Mouse (Mus musculus) liver, adult 2 months (tissue): ENCODE data around the gene Ybx1. TPM values are rescaled to one million over a fixed set of nuclear protein-coding genes. Genes with fewer than 3 reads are reported as not detected.

Experiments
- DNase-seq: peaks from one replicate; pipeline ENCODE4 v3.0.0-alpha.2; 2011; ENCODE audit warnings: low read depth, low spot score; ENCODE audit errors: extremely low read depth
- H3K27ac ChIP-seq: fragments of 200-500 bp; replicated peaks from 2 replicates; pipeline ENCODE4 v1.5.1; 2012; ENCODE audit warnings: low read depth, mild to moderate bottlenecking, control low read depth, inconsistent platforms, low read length; ENCODE audit not compliant: insufficient read depth
- H3K27me3 ChIP-seq: fragments of 200-500 bp; 2 replicates; pipeline ENCODE4 v1.6.1; 2012; ENCODE audit warnings: mild to moderate bottlenecking, moderate library complexity, low read length, inconsistent platforms; ENCODE audit not compliant: control insufficient read depth, insufficient read depth
- H3K36me3 ChIP-seq: fragments of 200-500 bp; 2 replicates; pipeline ENCODE4 v1.6.1; 2012; ENCODE audit warnings: low read length, inconsistent platforms; ENCODE audit not compliant: control insufficient read depth, insufficient read depth
- H3K4me1 ChIP-seq: fragments of 200-500 bp; 2 replicates; pipeline ENCODE4 v1.6.1; 2011; ENCODE audit warnings: low read length; ENCODE audit not compliant: control insufficient read depth, insufficient read depth
- H3K4me3 ChIP-seq: fragments of 200-500 bp; 2 replicates; pipeline ENCODE4 v1.5.1; 2011; ENCODE audit warnings: low read depth, mild to moderate bottlenecking, control low read depth, low read length, moderate library complexity; ENCODE audit not compliant: insufficient read depth
- H3K79me2 ChIP-seq: fragments of 200-500 bp; 2 replicates; pipeline ENCODE4 v1.6.1; 2012; ENCODE audit warnings: inconsistent platforms, mild to moderate bottlenecking, low read length, moderate library complexity; ENCODE audit not compliant: control insufficient read depth, insufficient read depth
- H3K9ac ChIP-seq: fragments of 200-500 bp; 2 replicates; pipeline ENCODE4 v1.6.1; 2012; ENCODE audit warnings: low read depth, mild to moderate bottlenecking, control low read depth, inconsistent platforms, low read length
- CTCF ChIP-seq: fragments of 200-500 bp; IDR thresholded peaks from 2 replicates; pipeline ENCODE4 v1.5.1; 2011; ENCODE audit warnings: low read depth, low read length, control low read depth
- POLR2A ChIP-seq: fragments of 200-500 bp; IDR thresholded peaks from 2 replicates; pipeline ENCODE4 v1.6.1; 2011; ENCODE audit warnings: low read length, control low read depth; ENCODE audit not compliant: insufficient read depth; ENCODE audit errors: extremely low read depth
- WGBS: fragments of 180-500 bp; shearing (Covaris S2); methylation state at CpG from one replicate; pipeline ENCODE4 v1.1.7; 2018; 5-methylcytosine and 5-hydroxymethylcytosine counted together
- polyA plus RNA-seq: library from polyadenylated mRNA; depleted of rRNA; stranded (reverse); fragments of >200 nt; gene quantifications from 2 replicates; pipeline ENCODE4 v1.2.3, GENCODE M21; 2012
- total RNA-seq: library from RNA; depleted of rRNA; stranded (reverse); fragments of >200 nt; gene quantifications from 2 replicates; pipeline ENCODE4 v1.2.3, GENCODE M21; 2014

Ybx1 gene
- total and polyA plus RNA-seq, 2 experiments = 64.3 to 189 TPM

GRCm38 (mm10) chr4:119245961-119246360 lies 48.4 kb downstream of the Ybx1 start:
- Histone ChIP-seq H3K27me3 (no peaks in the 10 kb centered on the region), H3K36me3 (peaks cover 11% of the 10 kb centered on the region; the same call in 1 of the 2 replicates), H3K4me3 (no peak overlapping the region), H3K79me2 (no peaks in the 10 kb centered on the region), H3K9ac (no peak overlapping the region), H3K4me1 (peaks cover 6% of the 10 kb centered on the region; the same call in 1 of the 2 replicates), H3K27ac (no peak overlapping the region)
- no peak for TF ChIP-seq POLR2A
- no peak for TF ChIP-seq CTCF
- DNase-seq = no peak
- WGBS = 95% methylated on average over 9 of the region's 9 CpGs

- Histone ChIP-seq H3K36me3 (peaks cover 11% of the 10 kb centered on the region; the same call in 1 of the 2 replicates), H3K27ac (no peak overlapping the region), H3K27me3 (no peaks in the 10 kb centered on the region), H3K4me3 (no peak overlapping the region), H3K9ac (no peak overlapping the region), H3K79me2 (no peaks in the 10 kb centered on the region), H3K4me1 (peaks cover 6% of the 10 kb centered on the region; the same call in 1 of the 2 replicates)
- DNase-seq = no peak
- TF ChIP-seq POLR2A (no peak), CTCF (no peak)
- WGBS = 73% methylated on average over 7 of the region's 7 CpGs
Measured at GRCm38 (mm10) chr4:119245556-119245955, 48.8 kb downstream of the Ybx1 start.

- Histone ChIP-seq H3K27ac (no peak overlapping the region), H3K4me3 (no peak overlapping the region), H3K9ac (no peak overlapping the region), H3K27me3 (no peaks in the 10 kb centered on the region), H3K36me3 (peaks cover 11% of the 10 kb centered on the region; the same call in 1 of the 2 replicates), H3K4me1 (peaks cover 6% of the 10 kb centered on the region; the same call in 1 of the 2 replicates), H3K79me2 (no peaks in the 10 kb centered on the region)
- no peak for TF ChIP-seq CTCF
- no peak for TF ChIP-seq POLR2A
- DNase-seq = no peak
- WGBS = 90% methylated on average over 22 of the region's 22 CpGs
Measured at GRCm38 (mm10) chr4:119244468-119245240, 49.8 kb downstream of the Ybx1 start.

GRCm38 (mm10) chr4:119242571-119242970 lies 51.8 kb downstream of the Ybx1 start:
- H3K36me3 ChIP-seq = peaks cover 7% of the 10 kb centered on the region; the same call in 1 of the 2 replicates
- 40% methylated on average over 12 of the region's 12 CpGs for WGBS

GRCm38 (mm10) chr4:119241664-119242063 lies 52.7 kb downstream of the Ybx1 start:
- Histone ChIP-seq H3K79me2 (no peaks in the 10 kb centered on the region), H3K27ac (no peak overlapping the region), H3K4me3 (no peak overlapping the region), H3K36me3 (peaks cover 7% of the 10 kb centered on the region; the same call in 1 of the 2 replicates), H3K27me3 (no peaks in the 10 kb centered on the region), H3K4me1 (peaks cover 6% of the 10 kb centered on the region; the same call in 1 of the 2 replicates), H3K9ac (no peak overlapping the region)
- 91% methylated on average over 14 of the region's 14 CpGs for WGBS
- TF ChIP-seq CTCF (peak; percentile 78), POLR2A (no peak)
- no peak for DNase-seq

More at GRCm38 (mm10) chr4:119242571-119242970, 51.8 kb downstream of the Ybx1 start:
- no peaks in the 10 kb centered on the region for H3K79me2 ChIP-seq
- peak; percentile 75 for DNase-seq
- no peak overlapping the region for H3K4me3 ChIP-seq
- H3K27me3 ChIP-seq = no peaks in the 10 kb centered on the region
- TF ChIP-seq POLR2A (no peak), CTCF (no peak)
- H3K4me1 ChIP-seq = peaks cover 6% of the 10 kb centered on the region; the same call in 1 of the 2 replicates
- H3K27ac ChIP-seq = peak overlapping the region; percentile 60
- H3K9ac ChIP-seq = no peak overlapping the region

- Histone ChIP-seq H3K79me2 (no peaks in the 10 kb centered on the region), H3K4me3 (peak overlapping the region; percentile 27; the same call in 1 of the 2 replicates), H3K4me1 (peaks cover 6% of the 10 kb centered on the region; the same call in 1 of the 2 replicates), H3K36me3 (peaks cover 7% of the 10 kb centered on the region; the same call in 1 of the 2 replicates), H3K27ac (no peak overlapping the region), H3K27me3 (no peaks in the 10 kb centered on the region), H3K9ac (no peak overlapping the region; the same call in 1 of the 2 replicates)
- DNase-seq = no peak
- WGBS = 58% methylated on average over 12 of the region's 12 CpGs
- TF ChIP-seq CTCF = peak; percentile 54; the same call in 1 of the 2 replicates
- TF ChIP-seq POLR2A = no peak
Measured at GRCm38 (mm10) chr4:119239181-119239682, 55.2 kb downstream of the Ybx1 start.
